Mouse (Mus musculus) testis, adult 2 months (tissue): ENCODE measurements at regions not wholly inside any gene's neighbourhood (a gene's known extent, or its start where the extent isn't known, plus 50 kb on each side); places are given as distances from the start of the nearest gene placed in this dataset.

ENCODE experiments used
- H3K27ac ChIP-seq: fragments of 200-500 bp; 2 replicates; pipeline ENCODE4 v1.5.1; 2012; ENCODE audit warnings: low read depth, low read length; ENCODE audit not compliant: control insufficient read depth, insufficient read depth
- H3K27me3 ChIP-seq: fragments of 200-500 bp; 2 replicates; pipeline ENCODE4 v1.6.1; 2012; ENCODE audit warnings: mild to moderate bottlenecking, low read length, moderate library complexity; ENCODE audit not compliant: control insufficient read depth, insufficient read depth
- H3K36me3 ChIP-seq: fragments of 200-500 bp; 2 replicates; pipeline ENCODE4 v1.6.1; 2012; ENCODE audit warnings: mild to moderate bottlenecking, low read length; ENCODE audit not compliant: control insufficient read depth, insufficient read depth
- H3K4me1 ChIP-seq: fragments of 200-500 bp; 2 replicates; pipeline ENCODE4 v1.6.1; 2012; ENCODE audit warnings: low read length; ENCODE audit not compliant: control insufficient read depth, insufficient read depth
- H3K4me3 ChIP-seq: fragments of 200-500 bp; 2 replicates; pipeline ENCODE4 v1.5.1; 2012; ENCODE audit warnings: low read depth, mild to moderate bottlenecking, low read length, moderate library complexity, mixed read lengths; ENCODE audit not compliant: control insufficient read depth
- CTCF ChIP-seq: fragments of 200-500 bp; IDR thresholded peaks from 2 replicates; pipeline ENCODE4 v1.5.1; 2012; ENCODE audit warnings: low read depth, mild to moderate bottlenecking, inconsistent platforms, low read length, moderate library complexity; ENCODE audit not compliant: control insufficient read depth, insufficient read depth, insufficient replicate concordance
- POLR2A ChIP-seq: fragments of 200-500 bp; IDR thresholded peaks from 2 replicates; pipeline ENCODE4 v1.6.1; 2012; ENCODE audit warnings: low read depth, mild to moderate bottlenecking, inconsistent platforms, low read length, moderate library complexity; ENCODE audit not compliant: control insufficient read depth

- H3K27me3 ChIP-seq = no peaks in the 10 kb centered on the region
- no peak overlapping the region for H3K27ac ChIP-seq
- H3K4me3 ChIP-seq = no peak overlapping the region
- no peak for TF ChIP-seq CTCF
- no peak for TF ChIP-seq POLR2A
- H3K4me1 ChIP-seq = peaks cover under 1% of the 10 kb centered on the region; the same call in 1 of the 2 replicates
- H3K36me3 ChIP-seq = no peaks in the 10 kb centered on the region
Measured at GRCm38 (mm10) chr7:137860520-137860919, 423.1 kb downstream of the Glrx3 start.

- Histone ChIP-seq H3K27ac (no peak overlapping the region), H3K4me1 (peaks cover 2% of the 10 kb centered on the region; the same call in 1 of the 2 replicates), H3K4me3 (no peak overlapping the region), H3K36me3 (no peaks in the 10 kb centered on the region), H3K27me3 (no peaks in the 10 kb centered on the region)
- no peak for TF ChIP-seq POLR2A
- TF ChIP-seq CTCF = no peak
Measured at GRCm38 (mm10) chr7:137864912-137865311, 427.5 kb downstream of the Glrx3 start.

GRCm38 (mm10) chr7:137865457-137865856, 428.0 kb downstream of the Glrx3 start:
- TF ChIP-seq POLR2A (no peak), CTCF (no peak)
- Histone ChIP-seq H3K4me3 (no peak overlapping the region), H3K36me3 (no peaks in the 10 kb centered on the region), H3K27ac (no peak overlapping the region), H3K4me1 (peaks cover 2% of the 10 kb centered on the region; the same call in 1 of the 2 replicates), H3K27me3 (no peaks in the 10 kb centered on the region)

DNA sequence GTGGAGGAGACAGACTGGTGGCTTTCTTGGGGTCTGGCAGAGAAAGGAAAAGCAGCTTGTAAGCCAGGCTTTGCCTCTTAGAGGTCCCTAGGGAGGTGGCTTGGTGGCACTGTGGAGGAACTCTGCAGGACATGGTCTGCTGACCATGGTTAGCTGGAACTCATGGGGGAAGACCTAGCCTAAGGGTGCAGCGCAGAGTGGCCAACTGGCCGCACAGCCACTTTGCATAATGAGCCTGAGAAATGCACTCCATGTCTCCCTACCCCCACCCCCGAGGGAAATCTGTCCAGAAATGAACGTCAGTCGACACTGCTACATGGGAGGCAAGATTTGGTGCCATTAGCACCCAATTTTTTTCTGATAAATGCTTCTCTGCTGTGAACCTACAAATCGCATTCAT, 429.5 kb downstream of the Glrx3 start:
- no peak for TF ChIP-seq POLR2A
- no peak for TF ChIP-seq CTCF

GRCm38 (mm10) chr7:137868501-137868900, 431.1 kb downstream of the Glrx3 start:
- Histone ChIP-seq H3K4me3 (no peak overlapping the region), H3K4me1 (peaks cover 2% of the 10 kb centered on the region; the same call in 1 of the 2 replicates), H3K27ac (no peak overlapping the region), H3K27me3 (no peaks in the 10 kb centered on the region), H3K36me3 (no peaks in the 10 kb centered on the region)
- TF ChIP-seq CTCF = no peak
- TF ChIP-seq POLR2A = no peak

More for the DNA sequence above, 429.5 kb downstream of the Glrx3 start:
- Histone ChIP-seq H3K4me1 (peaks cover 2% of the 10 kb centered on the region; the same call in 1 of the 2 replicates), H3K36me3 (no peaks in the 10 kb centered on the region), H3K27me3 (no peaks in the 10 kb centered on the region), H3K4me3 (no peak overlapping the region), H3K27ac (no peak overlapping the region)

DNA sequence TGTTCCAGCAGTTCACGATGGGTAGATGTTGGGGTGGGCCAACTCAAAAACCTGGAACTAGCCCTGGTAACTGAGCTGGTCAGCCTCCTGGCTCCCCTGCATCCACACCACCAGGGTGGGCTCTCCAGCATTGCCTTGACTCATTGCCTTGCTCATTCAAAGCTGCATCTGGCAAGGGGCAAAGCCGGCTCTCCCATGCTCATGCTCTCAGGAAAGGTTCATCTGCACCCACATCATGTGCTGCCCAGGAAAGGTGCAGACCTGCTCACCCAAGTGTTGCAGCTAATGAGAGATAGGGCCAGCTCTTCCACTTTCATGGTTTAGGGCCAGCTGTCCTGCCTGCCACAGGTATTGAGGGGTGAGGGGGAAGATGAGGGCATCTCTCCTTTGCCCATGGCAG, 437.9 kb downstream of the Glrx3 start:
- Histone ChIP-seq H3K4me3 (no peak overlapping the region), H3K4me1 (no peaks in the 10 kb centered on the region), H3K36me3 (no peaks in the 10 kb centered on the region), H3K27me3 (no peaks in the 10 kb centered on the region), H3K27ac (no peak overlapping the region)
- no peak for TF ChIP-seq POLR2A
- no peak for TF ChIP-seq CTCF

DNA sequence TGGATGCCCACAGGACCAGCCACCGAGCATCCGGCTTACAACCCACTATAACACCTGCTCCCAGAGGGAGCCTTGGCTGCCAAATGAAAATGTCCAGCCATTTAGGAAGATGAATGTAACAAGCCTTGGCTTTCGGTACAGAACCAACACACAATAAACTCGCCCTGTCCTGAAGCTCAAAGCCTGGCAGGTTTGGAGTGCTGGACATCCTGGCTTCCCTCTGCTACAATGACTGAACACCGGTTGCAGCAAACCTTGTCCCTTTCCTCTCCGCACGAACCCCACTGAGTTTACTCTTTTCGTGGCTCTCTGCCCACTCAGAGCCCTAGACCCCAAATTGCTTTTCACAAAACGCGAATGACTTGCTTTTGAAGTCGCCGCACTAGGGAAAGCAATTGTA, 441.9 kb downstream of the Glrx3 start:
- TF ChIP-seq POLR2A (no peak), CTCF (no peak)
- Histone ChIP-seq H3K4me3 (no peak overlapping the region), H3K27ac (no peak overlapping the region), H3K4me1 (no peaks in the 10 kb centered on the region), H3K36me3 (no peaks in the 10 kb centered on the region), H3K27me3 (no peaks in the 10 kb centered on the region)

DNA sequence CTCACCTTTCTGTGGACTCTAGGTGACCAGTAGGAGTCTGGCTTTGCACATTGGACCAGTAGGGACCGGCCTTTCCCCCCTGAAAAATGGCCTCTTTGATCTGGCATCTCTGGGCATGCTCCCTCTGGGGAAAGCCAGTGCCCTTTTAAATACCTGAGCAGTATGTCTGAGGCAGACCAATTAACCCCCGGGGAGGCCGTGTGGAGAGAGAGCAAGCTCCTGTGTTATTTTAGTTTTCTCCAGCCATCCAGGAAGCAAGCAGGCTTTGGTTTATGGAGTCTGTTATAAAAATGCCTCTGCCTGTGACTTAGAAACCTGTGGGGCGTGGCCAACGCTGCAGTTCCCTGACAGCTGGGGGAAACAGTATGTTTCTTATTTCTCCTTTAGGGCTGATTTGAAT, 445.5 kb downstream of the Glrx3 start:
- Histone ChIP-seq H3K4me3 (no peak overlapping the region), H3K27me3 (no peaks in the 10 kb centered on the region), H3K27ac (no peak overlapping the region), H3K36me3 (no peaks in the 10 kb centered on the region), H3K4me1 (no peaks in the 10 kb centered on the region)
- TF ChIP-seq CTCF = no peak
- TF ChIP-seq POLR2A = no peak
